Mouse (Mus musculus) kidney, embryonic 16.5 days (tissue): ENCODE results near the gene Fkbp5. TPM values are rescaled to one million over a fixed set of nuclear protein-coding genes. Genes with fewer than 3 reads are reported as not detected.

Experiments used
- ATAC-seq: fragments of 200-750 bp; cut with Nextera tagmentation; 2 replicates; pipeline ENCODE4 v1.8.0; 2017; ENCODE audit warnings: moderate TSS enrichment; ENCODE audit not compliant: low FRiP score, low TSS enrichment
- H3K27ac ChIP-seq: fragments of 300-500 bp; sonication (generic); 2 replicates; pipeline ENCODE4 v1.5.1; 2014; ENCODE audit warnings: low read length
- H3K27me3 ChIP-seq: fragments of 300-500 bp; sonication (generic); 2 replicates; pipeline ENCODE4 v1.6.1; 2014; ENCODE audit warnings: low read length, control low read depth, mixed read lengths; ENCODE audit not compliant: insufficient read depth
- H3K36me3 ChIP-seq: fragments of 300-500 bp; sonication (generic); 2 replicates; pipeline ENCODE4 v1.6.1; 2014; ENCODE audit warnings: low read length, control low read depth, mixed read lengths; ENCODE audit not compliant: insufficient read depth
- H3K4me1 ChIP-seq: fragments of 300-500 bp; sonication (generic); 2 replicates; pipeline ENCODE4 v1.6.1; 2014; ENCODE audit warnings: low read length, control low read depth, mixed read lengths; ENCODE audit not compliant: insufficient read depth
- H3K4me2 ChIP-seq: fragments of 300-500 bp; sonication (generic); replicated peaks from 2 replicates; pipeline ENCODE4 v1.6.1; 2014; ENCODE audit warnings: low read depth, low read length
- H3K4me3 ChIP-seq: fragments of 300-500 bp; sonication (generic); 2 replicates; pipeline ENCODE4 v1.5.1; 2014; ENCODE audit warnings: mild to moderate bottlenecking, low read length
- H3K9ac ChIP-seq: fragments of 300-500 bp; sonication (generic); replicated peaks from 2 replicates; pipeline ENCODE4 v1.6.1; 2014; ENCODE audit warnings: low read length
- H3K9me3 ChIP-seq: fragments of 300-500 bp; sonication (generic); 2 replicates; pipeline ENCODE4 v1.6.1; 2016; ENCODE audit warnings: low read length, control low read depth
- WGBS: fragments of 180-500 bp; shearing (Covaris S2); extraction: QIAGEN DNeasy Blood & Tissue Kit; methylation state at CpG from one replicate; pipeline ENCODE4 v1.1.7; 2014; 5-methylcytosine and 5-hydroxymethylcytosine counted together
- polyA plus RNA-seq: library from polyadenylated mRNA; unstranded; fragments of >200 nt; fragmentation: Nextera tagmentation; extraction: Ambion mirVana; gene quantifications from 2 replicates; pipeline ENCODE4 v1.2.1, GENCODE M21; 2015

The Fkbp5 gene
- polyA plus RNA-seq, 1 experiment from 2014 or later = 35.5 TPM

- Histone ChIP-seq H3K4me2 (no peak overlapping the region), H3K9me3 (no peaks in the 10 kb centered on the region), H3K9ac (no peak overlapping the region), H3K36me3 (no peaks in the 10 kb centered on the region), H3K4me3 (no peak overlapping the region), H3K4me1 (peaks cover 19% of the 10 kb centered on the region; the same call in 1 of the 2 replicates), H3K27me3 (no peaks in the 10 kb centered on the region; the same call in 1 of the 2 replicates), H3K27ac (no peak overlapping the region)
- 76% methylated on average over 4 of the region's 4 CpGs for WGBS
- no peak for ATAC-seq
Measured at GRCm38 (mm10) chr17:28524831-28525430, 7.6 kb upstream of the Fkbp5 start.

GRCm38 (mm10) chr17:28524009-28524695 is 6.8 kb upstream of the Fkbp5 start:
- H3K36me3 ChIP-seq = no peaks in the 10 kb centered on the region
- H3K4me3 ChIP-seq = no peak overlapping the region
- no peaks in the 10 kb centered on the region; the same call in 1 of the 2 replicates for H3K27me3 ChIP-seq
- no peak overlapping the region for H3K27ac ChIP-seq
- H3K4me1 ChIP-seq = peaks cover 19% of the 10 kb centered on the region; the same call in 1 of the 2 replicates
- peak overlapping the region; percentile 82; the same call in 1 of the 2 replicates for H3K4me2 ChIP-seq
- no peaks in the 10 kb centered on the region for H3K9me3 ChIP-seq
- ATAC-seq = no peak
- WGBS = 83% methylated on average over 23 of the region's 23 CpGs
- no peak overlapping the region for H3K9ac ChIP-seq

DNA sequence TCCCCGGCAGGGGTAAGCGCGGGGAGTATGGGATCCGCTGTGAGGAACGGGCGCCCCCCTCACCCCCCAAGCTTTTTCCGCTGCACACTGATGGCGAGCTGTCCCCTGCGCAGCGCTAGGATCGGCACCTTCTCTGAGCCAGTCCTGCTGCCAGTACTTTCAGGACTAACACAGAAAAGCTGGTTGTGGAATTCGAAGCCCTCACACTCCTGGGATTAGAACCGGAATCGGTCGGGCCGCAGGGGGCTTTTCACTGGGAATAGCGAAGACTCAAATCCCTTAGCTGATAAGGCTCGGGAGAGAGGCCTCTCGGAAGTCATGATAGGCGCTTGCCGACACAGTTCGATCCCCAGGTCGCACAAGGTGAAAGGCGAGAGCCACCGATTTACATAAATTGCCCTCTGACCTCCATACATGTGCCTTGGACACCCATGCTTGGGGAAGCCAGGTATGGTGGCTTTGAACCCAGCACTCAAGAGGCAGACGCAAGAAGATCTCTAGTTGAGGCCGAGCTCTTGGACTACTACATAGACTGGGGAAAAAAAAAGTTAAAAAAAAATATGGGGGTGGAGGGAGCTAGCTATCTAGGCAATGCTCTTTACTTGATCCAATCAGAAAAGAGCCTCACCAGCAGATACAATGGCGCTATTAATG is 6.2 kb upstream of the Fkbp5 start:
- Histone ChIP-seq H3K36me3 (no peaks in the 10 kb centered on the region), H3K4me2 (peak overlapping the region; percentile 82), H3K9ac (peak overlapping the region; percentile 63), H3K4me3 (peak overlapping the region; percentile 57), H3K9me3 (no peaks in the 10 kb centered on the region), H3K27me3 (no peaks in the 10 kb centered on the region; the same call in 1 of the 2 replicates), H3K4me1 (peaks cover 22% of the 10 kb centered on the region), H3K27ac (peak overlapping the region; percentile 76)
- peak; percentile 3; the same call in 1 of the 2 replicates for ATAC-seq
- WGBS = 10% methylated on average over 28 of the region's 28 CpGs

- ATAC-seq = peak; percentile 78
- Histone ChIP-seq H3K27me3 (no peaks in the 10 kb centered on the region; the same call in 1 of the 2 replicates), H3K4me1 (peaks cover 26% of the 10 kb centered on the region), H3K4me3 (peak overlapping the region; percentile 57), H3K4me2 (peak overlapping the region; percentile 82), H3K36me3 (no peaks in the 10 kb centered on the region), H3K9ac (peak overlapping the region; percentile 63), H3K9me3 (no peaks in the 10 kb centered on the region), H3K27ac (peak overlapping the region; percentile 76)
- under 1% methylated on average over 57 of the region's 66 CpGs for WGBS
Measured at GRCm38 (mm10) chr17:28522623-28523354, 5.5 kb upstream of the Fkbp5 start.

- H3K36me3 ChIP-seq = no peaks in the 10 kb centered on the region
- H3K27ac ChIP-seq = no peak overlapping the region
- H3K4me3 ChIP-seq = peak overlapping the region; percentile 57; the same call in 1 of the 2 replicates
- peaks cover 27% of the 10 kb centered on the region for H3K4me1 ChIP-seq
- no peaks in the 10 kb centered on the region; the same call in 1 of the 2 replicates for H3K27me3 ChIP-seq
- H3K9ac ChIP-seq = no peak overlapping the region
- WGBS = 30% methylated on average over 6 of the region's 6 CpGs
- H3K9me3 ChIP-seq = no peaks in the 10 kb centered on the region
- ATAC-seq = no peak
- H3K4me2 ChIP-seq = peak overlapping the region; percentile 82
Measured at GRCm38 (mm10) chr17:28521920-28522319, 4.6 kb upstream of the Fkbp5 start.

GRCm38 (mm10) chr17:28521071-28521726 is 3.9 kb upstream of the Fkbp5 start:
- Histone ChIP-seq H3K9me3 (no peaks in the 10 kb centered on the region), H3K4me3 (no peak overlapping the region), H3K4me2 (no peak overlapping the region), H3K4me1 (peaks cover 29% of the 10 kb centered on the region), H3K27ac (no peak overlapping the region), H3K9ac (no peak overlapping the region), H3K27me3 (no peaks in the 10 kb centered on the region; the same call in 1 of the 2 replicates), H3K36me3 (no peaks in the 10 kb centered on the region)
- no peak for ATAC-seq
- 53% methylated on average over 5 of the region's 5 CpGs for WGBS

DNA sequence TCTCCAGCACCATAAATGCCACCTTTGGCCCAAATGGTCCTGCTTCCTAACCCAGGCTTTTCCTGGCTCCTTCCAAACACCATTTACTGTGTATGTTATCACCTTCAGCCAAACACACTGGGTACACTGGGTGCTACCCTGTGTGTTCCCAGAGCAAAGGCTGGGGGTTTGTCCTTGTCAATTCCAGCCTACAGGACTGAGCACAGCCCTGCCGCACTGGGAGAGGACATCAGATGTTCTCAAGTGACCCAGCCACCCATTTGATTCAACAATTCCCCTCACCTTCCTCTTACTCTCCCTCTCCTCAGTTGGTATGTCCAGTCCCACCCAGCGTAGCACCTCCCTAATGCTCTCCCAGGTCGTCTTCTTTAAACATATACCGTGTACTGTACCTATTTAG is 3.2 kb upstream of the Fkbp5 start:
- no peak overlapping the region for H3K4me2 ChIP-seq
- H3K27me3 ChIP-seq = no peaks in the 10 kb centered on the region; the same call in 1 of the 2 replicates
- H3K4me3 ChIP-seq = no peak overlapping the region
- no peak overlapping the region for H3K27ac ChIP-seq
- WGBS = 79% methylated on average over 4 of the region's 4 CpGs
- no peaks in the 10 kb centered on the region for H3K9me3 ChIP-seq
- ATAC-seq = no peak
- H3K4me1 ChIP-seq = peaks cover 34% of the 10 kb centered on the region
- H3K36me3 ChIP-seq = no peaks in the 10 kb centered on the region
- H3K9ac ChIP-seq = no peak overlapping the region

DNA sequence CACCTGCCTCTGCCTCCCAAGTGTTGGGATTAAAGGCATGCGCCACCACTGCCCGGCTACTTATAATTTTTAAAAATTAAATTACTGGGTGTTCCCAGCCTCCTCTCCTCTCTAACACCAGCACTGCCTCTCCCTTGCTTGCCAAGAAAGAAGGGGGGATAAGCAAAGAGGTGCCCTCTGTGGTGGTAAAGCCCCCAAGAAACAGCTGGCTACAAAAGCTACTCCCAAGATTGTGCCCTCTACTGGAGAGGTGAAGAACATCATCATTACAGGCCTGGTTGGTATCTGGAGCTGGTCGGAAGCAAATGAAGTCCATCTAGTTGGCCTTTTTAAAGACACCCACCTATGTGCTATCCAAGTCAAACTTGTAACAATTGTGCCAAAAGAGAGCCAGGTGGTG is 2.5 kb upstream of the Fkbp5 start:
- WGBS = 93% methylated on average over 3 of the region's 3 CpGs
- H3K9me3 ChIP-seq = no peaks in the 10 kb centered on the region
- ATAC-seq = no peak

GRCm38 (mm10) chr17:28518615-28519071 is 1.3 kb upstream of the Fkbp5 start:
- 17% methylated on average over 7 of the region's 8 CpGs for WGBS
- ATAC-seq = no peak
- H3K4me2 ChIP-seq = peak overlapping the region; percentile 94
- no peaks in the 10 kb centered on the region for H3K36me3 ChIP-seq
- H3K27ac ChIP-seq = peak overlapping the region; percentile 82; the same call in 1 of the 2 replicates
- H3K27me3 ChIP-seq = no peaks in the 10 kb centered on the region; the same call in 1 of the 2 replicates
- peak overlapping the region; percentile 53 for H3K4me3 ChIP-seq
- H3K9ac ChIP-seq = peak overlapping the region; percentile 64
- H3K9me3 ChIP-seq = no peaks in the 10 kb centered on the region
- H3K4me1 ChIP-seq = peaks cover 41% of the 10 kb centered on the region

More for the DNA sequence above, 2.5 kb upstream of the Fkbp5 start:
- Histone ChIP-seq H3K4me1 (peaks cover 36% of the 10 kb centered on the region), H3K27me3 (no peaks in the 10 kb centered on the region; the same call in 1 of the 2 replicates), H3K27ac (no peak overlapping the region), H3K9ac (no peak overlapping the region), H3K4me2 (no peak overlapping the region), H3K4me3 (no peak overlapping the region), H3K36me3 (no peaks in the 10 kb centered on the region)
